Mouse (Mus musculus) heart, adult 2 months (tissue): ENCODE measurements around the gene Krt19.

Source experiments
- CTCF ChIP-seq: fragments of 200-600 bp; IDR thresholded peaks from 2 replicates; pipeline ENCODE4 v1.8.1; 2022; ENCODE audit warnings: antibody characterized with exemption, mild to moderate bottlenecking, moderate library complexity
- POLR2A ChIP-seq: fragments of 200-500 bp; IDR thresholded peaks from 2 replicates; pipeline ENCODE4 v1.6.1; 2011; ENCODE audit warnings: mild to moderate bottlenecking, low read depth, low read length, control low read depth; ENCODE audit not compliant: insufficient read depth

DNA sequence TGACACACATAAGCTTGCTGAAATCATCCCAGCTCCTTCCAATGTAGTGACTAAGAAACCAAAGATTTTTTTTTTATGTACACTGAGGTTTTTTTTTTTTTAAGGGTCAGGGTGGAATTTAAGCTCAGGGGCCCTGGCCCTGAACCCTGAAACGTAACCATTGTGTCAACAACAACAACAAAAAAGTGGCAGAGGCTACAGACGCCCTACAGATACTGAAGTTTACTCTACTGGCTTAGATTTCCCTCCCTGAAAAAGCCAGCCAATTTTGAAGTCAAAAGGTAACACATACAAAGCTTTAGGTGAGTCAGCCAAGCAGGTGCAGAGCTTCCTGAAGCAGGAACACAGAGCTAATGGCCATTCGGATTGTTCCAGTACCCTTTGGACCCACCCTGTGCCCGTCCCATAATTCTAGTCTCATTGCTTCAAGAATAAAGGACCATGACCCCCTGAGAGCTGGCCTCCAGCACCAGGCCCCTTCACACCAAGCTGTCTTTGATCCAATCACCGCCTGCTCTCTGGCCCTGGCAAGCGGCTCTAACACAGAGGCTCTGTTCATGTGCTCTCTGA lies 9.5 kb upstream of the Krt19 start:
- TF ChIP-seq CTCF = no peak
- no peak for TF ChIP-seq POLR2A
